Mouse (Mus musculus): ENCODE data around the gene Rnf128. TPM values are rescaled to one million over a fixed set of nuclear protein-coding genes. Genes with fewer than 3 reads are reported as not detected.

The Rnf128 gene
- polyA plus RNA-seq, 1 experiment from 2014 or later: 1.2 TPM

Other genes starting within 250 kb of the Rnf128 start
- gene Trap1a, start 229.6 kb upstream of the Rnf128 start, polyA plus RNA-seq (2014; fragmentation: Nextera tagmentation; extraction: Ambion mirVana): not detected in 2 replicates
- 3.8 and 4.2 TPM in 2 replicates for gene D330045A20Rik, start 82.9 kb upstream of the Rnf128 start, polyA plus RNA-seq (2014; fragmentation: Nextera tagmentation; extraction: Ambion mirVana)
- gene Tbc1d8b, start 121.7 kb downstream of the Rnf128 start, polyA plus RNA-seq (2014; fragmentation: Nextera tagmentation; extraction: Ambion mirVana): 0.32 and 0.70 TPM in 2 replicates
- 0.34 TPM in 1 of 2 replicates, not detected in the other for gene Gm15013, start 151.2 kb downstream of the Rnf128 start, polyA plus RNA-seq (2014; fragmentation: Nextera tagmentation; extraction: Ambion mirVana)
- 0.34 TPM in 1 of 2 replicates, not detected in the other for gene Ripply1, start 219.0 kb downstream of the Rnf128 start, polyA plus RNA-seq (2014; fragmentation: Nextera tagmentation; extraction: Ambion mirVana)
- 0.17 and 0.23 TPM in 2 replicates for gene Cldn2, start 237.5 kb downstream of the Rnf128 start, polyA plus RNA-seq (2014; fragmentation: Nextera tagmentation; extraction: Ambion mirVana)